Mouse (Mus musculus): ENCODE data around the gene Rpl39.

DNA sequence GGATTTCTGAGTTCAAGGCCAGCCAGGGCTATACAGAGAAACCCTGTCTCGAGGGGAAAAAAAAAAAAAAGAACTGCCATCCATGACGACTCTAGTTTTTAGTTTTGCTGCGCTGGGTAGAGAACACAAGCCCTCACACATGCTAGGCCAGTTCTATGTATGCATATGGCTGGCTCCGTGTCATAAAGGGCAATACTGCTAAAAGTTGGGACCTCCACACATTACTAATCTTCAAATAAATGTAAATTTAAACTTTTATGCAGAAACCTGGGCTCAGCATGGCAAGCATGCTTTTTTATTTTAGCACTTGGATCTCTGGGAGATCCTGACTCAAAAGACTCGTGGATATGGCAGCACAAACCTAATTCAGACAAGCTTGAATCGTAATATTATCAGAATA lies 4.0 kb downstream of the Rpl39 start:
- TF ChIP-seq CTCF (IDR thresholded peaks at IDR 0.05; ENCODE audit: borderline replicate concordance, control insufficient read depth, extremely low read depth, insufficient read depth, low read length, poor library complexity): no peak
- no peak for TF ChIP-seq POLR2A (IDR thresholded peaks at IDR 0.05; ENCODE audit: control insufficient read depth, extremely low read depth, insufficient read depth, low read length, poor library complexity)
